Mouse (Mus musculus) ovary, postnatal 14 days (tissue): ENCODE measurements around the gene F10.

Source experiments
- DNase-seq: peaks from one replicate; pipeline ENCODE4 v3.0.0; 2022; ENCODE audit warnings: low spot score

F10 gene

DNA sequence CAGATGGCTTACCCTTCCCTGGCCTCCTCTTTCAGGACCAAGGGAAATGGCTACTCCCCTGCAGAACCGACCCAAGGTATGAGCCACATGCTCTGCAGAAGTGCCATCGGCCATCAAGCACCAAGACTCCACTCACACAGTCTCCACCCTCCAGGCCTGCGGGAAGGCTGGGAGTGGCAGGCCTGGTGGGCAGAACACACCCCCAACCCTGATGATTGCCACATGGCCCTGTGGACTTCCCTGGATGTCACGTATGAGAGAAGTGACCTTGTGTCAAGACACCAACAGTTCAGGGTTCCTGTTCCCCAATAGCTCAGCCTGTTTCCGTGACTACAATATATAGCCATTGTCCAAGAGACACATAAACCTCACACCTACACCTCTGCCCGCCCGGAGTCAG is at the start of gene F10:
Gene F10 (plus strand): TSS at position 294 of the 400 bp plus-strand sequence.
- no peak for DNase-seq

DNA sequence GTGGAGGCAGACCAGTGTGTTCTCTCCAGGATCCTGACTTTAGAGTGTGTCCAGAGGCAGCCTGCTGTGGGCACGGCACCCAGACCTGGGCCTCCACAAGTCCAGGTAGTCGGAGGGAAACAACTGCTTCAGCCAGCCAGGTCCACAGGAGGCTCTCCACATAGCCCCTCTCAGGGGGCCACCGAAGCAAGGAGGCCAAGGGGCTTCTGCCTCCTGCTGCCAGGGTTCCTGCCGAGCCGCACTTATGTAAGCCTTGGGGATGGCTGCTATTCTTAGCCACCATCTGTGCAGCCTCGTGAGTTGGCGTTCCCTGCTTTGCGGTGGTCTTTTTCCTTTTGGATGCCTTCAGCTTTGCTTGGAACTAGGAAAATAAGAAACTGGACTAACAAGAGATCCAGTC is 49.5 kb upstream of the F10 start:
- no peak for DNase-seq

GRCm38 (mm10) chr8:12988722-12989430 is 48.2 kb upstream of the F10 start:
- DNase-seq: no peak

DNA sequence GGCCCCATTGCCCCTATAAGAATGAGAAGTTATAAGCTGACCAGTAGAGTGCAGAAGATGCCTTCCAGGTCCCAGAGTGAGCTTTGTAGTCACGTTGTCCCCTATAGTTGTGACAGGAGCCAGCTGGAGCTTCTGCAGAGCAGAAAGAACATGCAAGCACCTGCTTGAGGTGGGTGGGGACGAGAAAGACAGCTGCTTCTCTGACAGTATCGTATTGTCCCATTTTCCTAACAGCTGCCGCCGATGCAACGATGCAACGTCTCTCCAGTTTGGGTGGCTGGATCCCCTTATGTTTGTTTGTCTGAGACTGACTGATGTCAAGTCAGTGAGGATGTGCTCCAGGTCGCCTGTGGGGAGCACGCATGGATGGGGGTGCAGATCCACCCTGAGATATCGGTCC is 45.7 kb upstream of the F10 start:
- DNase-seq: no peak

DNA sequence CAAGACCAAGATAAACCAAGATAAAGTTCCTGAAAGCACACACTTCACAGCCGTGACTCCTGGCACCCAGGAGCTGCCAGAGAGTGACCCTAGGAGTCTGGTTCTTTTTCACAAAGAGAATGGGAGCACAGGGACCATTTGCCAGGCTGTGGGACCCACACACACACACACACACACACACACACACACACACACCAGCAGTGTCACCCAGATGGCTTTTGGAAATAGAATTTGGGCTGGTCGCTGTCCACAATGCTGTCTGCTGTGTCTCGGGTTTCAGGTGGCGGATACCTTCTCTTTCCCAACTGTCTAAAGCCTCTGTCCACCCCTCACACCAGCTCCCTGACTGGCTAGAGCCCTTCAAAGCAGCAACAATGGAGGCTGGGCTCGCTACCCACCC is 42.6 kb upstream of the F10 start:
- DNase-seq: no peak

DNA sequence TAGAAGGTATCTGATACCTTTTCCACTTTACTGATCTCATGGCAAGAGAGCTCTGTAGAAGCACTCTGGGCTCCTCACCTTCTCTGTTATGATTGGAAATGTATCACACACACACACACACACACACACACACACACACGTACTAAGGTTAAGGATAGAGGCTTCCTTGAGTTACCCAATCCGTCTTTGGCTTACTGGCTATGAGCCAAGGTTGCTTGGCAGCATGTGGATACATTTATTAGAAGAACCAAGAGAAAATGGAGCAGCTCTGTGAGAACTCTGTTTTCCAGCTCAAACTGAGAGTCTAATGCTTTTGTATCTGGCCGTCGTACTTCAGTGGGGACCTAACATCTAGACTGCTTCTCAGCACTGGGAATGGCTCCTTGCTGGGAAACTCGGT is 41.6 kb upstream of the F10 start:
- DNase-seq: no peak

GRCm38 (mm10) chr8:12996831-12997275 is 40.3 kb upstream of the F10 start:
- DNase-seq: no peak

- DNase-seq: no peak
Observed at GRCm38 (mm10) chr8:12998331-12998730, 38.8 kb upstream of the F10 start.

DNA sequence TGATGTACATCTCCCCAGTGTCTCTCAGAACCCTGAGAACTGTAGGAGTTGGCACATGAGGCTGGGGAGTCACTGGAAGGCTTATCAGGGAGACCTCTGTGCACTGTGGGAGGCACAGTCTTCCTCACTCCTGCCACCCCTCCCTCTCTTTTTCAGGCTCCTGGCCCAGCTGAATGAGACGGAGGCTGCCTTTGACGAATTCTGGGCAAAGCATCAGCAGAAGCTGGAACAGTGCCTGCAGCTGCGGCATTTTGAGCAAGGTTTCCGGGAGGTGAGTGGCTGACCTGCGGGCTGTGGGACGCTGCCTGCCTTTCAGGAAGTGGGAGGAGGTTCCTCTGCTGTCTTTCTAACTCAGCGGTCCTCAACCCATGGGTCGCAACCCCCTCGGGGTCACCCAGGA is 37.3 kb upstream of the F10 start:
- DNase-seq: peak; percentile 43

DNA sequence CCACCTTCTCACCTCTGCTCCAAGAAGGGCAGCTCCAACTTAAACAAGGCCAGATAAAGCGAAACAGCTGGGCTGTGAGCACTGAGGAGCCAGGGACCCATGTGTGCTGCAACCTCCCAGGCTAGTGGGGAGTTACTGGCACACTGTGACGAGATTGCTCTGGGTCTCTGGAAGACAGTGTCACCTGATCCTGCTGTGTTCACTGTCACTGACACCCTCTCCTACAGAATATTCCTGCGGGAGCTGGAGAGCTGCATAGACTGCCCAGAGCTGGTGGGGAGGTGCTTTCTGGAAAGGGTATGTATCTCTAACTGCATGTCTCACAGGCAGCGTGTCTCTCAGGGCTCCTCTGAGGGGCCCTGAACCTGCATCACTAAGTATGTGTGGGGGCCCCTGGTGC is 29.6 kb upstream of the F10 start:
- DNase-seq: no peak

- DNase-seq: no peak
Observed at GRCm38 (mm10) chr8:13010313-13010712, 26.8 kb upstream of the F10 start.

- DNase-seq: no peak
Observed at GRCm38 (mm10) chr8:13019560-13019959, 17.5 kb upstream of the F10 start.

DNA sequence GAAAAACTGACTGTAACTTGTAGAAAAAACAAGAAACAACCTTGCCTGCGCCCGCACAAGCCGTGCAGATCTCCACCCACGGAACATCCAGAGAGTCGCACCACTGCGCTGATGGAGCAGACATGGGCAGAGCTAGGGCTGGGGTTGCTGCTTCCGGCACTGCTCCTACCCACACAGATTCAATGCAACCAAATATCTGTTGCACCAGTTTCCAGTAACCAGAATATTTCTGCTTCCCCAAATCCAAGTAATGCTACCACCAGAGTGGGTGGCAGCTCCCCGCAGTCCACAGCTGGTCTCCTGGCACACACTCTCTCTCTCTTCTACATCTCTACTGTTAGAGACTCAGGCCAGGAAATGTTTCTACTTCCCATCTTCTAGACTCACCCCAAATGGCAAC is 15.3 kb upstream of the F10 start:
- no peak for DNase-seq

DNA sequence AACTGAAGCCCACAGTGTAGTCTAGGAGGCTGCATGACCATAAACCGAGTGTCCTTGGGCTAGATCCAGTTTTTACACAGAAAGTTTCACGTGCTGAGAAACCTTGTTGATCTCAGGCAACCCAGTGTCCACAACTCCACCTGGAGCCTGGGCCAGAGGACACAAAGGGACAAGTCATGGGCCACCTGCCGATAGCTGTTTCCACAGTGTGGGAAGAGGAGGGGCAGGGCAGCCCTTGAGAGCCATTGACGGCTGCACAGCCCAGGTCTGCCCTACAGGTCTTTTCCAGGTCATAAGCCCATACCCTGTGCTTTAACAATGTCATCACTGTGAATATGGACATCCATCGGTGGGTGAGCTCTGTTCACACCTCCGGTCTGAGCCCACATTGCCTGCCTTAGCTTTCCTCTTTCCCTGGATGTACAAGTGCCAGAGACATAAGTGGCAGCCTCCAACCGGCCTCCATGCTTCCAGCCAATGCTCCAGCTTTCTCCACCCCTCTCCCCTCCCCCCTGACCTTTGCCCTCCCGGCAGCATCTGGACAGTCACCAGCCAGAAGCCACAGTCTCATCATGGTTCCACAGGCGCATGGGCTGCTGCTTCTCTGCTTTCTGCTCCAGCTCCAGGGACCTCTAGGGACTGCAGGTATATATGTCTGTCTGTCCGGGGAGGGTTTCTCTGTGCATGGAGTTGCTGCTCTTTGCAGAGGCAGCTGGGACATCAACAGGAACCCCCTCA is 11.5 kb upstream of the F10 start, which contains the start of gene F7:
Gene F7 (plus strand): TSS at position 548 of the 738 bp plus-strand sequence.
- no peak for DNase-seq

GRCm38 (mm10) chr8:13027615-13028014 is 9.5 kb upstream of the F10 start:
- DNase-seq: no peak

- DNase-seq: no peak
Observed at GRCm38 (mm10) chr8:13028482-13028881, 8.6 kb upstream of the F10 start.

DNA sequence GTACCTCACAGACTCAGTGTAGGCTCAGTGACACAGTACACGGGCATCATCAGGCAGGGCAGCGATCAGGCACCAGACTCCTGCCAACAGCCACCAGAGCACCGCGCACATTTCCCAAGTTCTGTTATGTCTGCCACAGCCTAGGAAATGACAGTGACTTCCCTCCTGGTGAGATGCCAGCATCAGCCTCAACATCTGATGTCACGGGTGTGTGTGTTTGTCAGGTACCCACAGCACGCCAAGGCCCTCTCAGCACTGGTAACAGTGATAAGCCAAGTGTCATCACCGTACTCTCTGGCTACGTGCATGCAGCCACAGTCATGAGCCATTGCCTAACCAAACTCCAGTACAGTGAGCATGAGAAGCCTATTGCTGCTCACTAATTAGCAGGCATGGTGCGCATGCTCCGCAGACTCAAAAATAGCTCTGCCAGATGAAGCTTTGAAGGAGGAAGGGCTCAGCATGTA is 729 bp upstream of the F10 start:
- DNase-seq: no peak

DNA sequence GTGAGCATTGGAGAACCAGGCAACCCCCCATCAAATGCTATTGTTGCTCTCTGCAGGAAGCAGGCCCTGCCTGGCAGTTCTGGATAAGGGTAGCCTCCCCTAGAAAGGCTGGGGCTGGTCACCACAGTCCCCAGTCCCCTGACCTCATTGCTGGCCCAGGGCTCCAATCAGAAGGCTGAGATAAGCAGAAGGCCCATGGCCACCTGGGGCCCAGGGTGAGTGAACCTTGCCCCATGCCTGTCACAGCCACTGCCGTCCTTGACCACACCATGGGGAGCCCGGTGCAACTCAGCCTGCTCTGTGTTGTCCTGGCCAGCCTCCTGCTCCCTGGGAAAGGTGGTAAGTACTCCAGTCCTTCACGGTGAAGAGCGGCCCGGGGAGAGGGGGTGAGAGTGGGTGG is 461 bp downstream of the F10 start:
- no peak for DNase-seq

- no peak for DNase-seq
Observed at GRCm38 (mm10) chr8:13039054-13039453, 1.9 kb downstream of the F10 start.

GRCm38 (mm10) chr8:13041459-13041858 is 4.4 kb downstream of the F10 start:
- DNase-seq: no peak

DNA sequence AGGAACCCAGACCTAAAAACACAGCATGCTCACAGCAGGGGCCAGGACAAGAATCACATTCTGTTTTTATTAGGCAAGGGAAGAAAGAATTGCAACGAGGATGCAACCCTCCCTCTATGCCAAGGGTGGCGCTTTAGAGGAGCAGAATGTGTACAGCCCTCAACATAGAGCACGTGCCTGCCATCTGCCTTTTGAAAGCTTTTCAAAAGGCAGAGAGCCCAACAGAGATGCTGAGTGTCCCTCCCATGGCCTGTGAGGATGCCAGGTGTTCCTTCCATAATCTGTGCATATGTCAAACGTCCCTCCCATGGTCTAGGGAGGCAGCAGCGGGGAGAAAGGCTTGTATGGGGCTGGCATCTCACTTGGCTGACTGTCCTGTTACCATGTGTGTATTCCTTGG is 10.5 kb downstream of the F10 start:
- DNase-seq: no peak

GRCm38 (mm10) chr8:13050550-13050949 is 13.4 kb downstream of the F10 start:
- DNase-seq: no peak

- no peak for DNase-seq
Observed at GRCm38 (mm10) chr8:13057351-13057750, 20.2 kb downstream of the F10 start.
